Mouse (Mus musculus) ES-Bruce4 (cell line): Measurements from ENCODE around the gene Nhs.
A peak's percentile ranks its signal among the peaks of the same experiment; 100 is the strongest.

Source experiments
- CTCF ChIP-seq: IDR thresholded peaks from one replicate; pipeline ENCODE4 v1.8.1; 2011; ENCODE audit warnings: low read depth, low read length
- EP300 ChIP-seq: IDR thresholded peaks from 2 replicates; pipeline ENCODE4 v1.6.1; 2011; ENCODE audit warnings: low read depth, low read length; ENCODE audit not compliant: insufficient read depth
- POLR2A ChIP-seq: IDR thresholded peaks from one replicate; pipeline ENCODE4 v1.8.1; 2011; ENCODE audit warnings: low read length; ENCODE audit not compliant: insufficient read depth

GRCm38 (mm10) chrX:162159637-162160611, at the start of gene Nhs:
- TF ChIP-seq POLR2A (no peak), CTCF (peak; percentile 8), EP300 (no peak)
